Mouse (Mus musculus) thymus, adult 2 months (tissue): Measurements from ENCODE around the gene Rnf151. TPM values are rescaled to one million over a fixed set of nuclear protein-coding genes. Genes with fewer than 3 reads are reported as not detected.

Source experiments
- DNase-seq: peaks from one replicate; pipeline ENCODE4 v3.0.0; 2021
- H3K27ac ChIP-seq: fragments of 200-500 bp; 2 replicates; pipeline ENCODE4 v1.5.1; 2012; ENCODE audit warnings: low read length, control low read depth; ENCODE audit not compliant: control insufficient read depth, insufficient read depth
- H3K27me3 ChIP-seq: fragments of 200-500 bp; 2 replicates; pipeline ENCODE4 v1.6.1; 2012; ENCODE audit warnings: mild to moderate bottlenecking, low read length, moderate library complexity, mixed read lengths; ENCODE audit not compliant: control insufficient read depth, insufficient read depth
- H3K36me3 ChIP-seq: fragments of 200-500 bp; 2 replicates; pipeline ENCODE4 v1.6.1; 2012; ENCODE audit warnings: mild to moderate bottlenecking, low read length, moderate library complexity; ENCODE audit not compliant: control insufficient read depth, insufficient read depth
- H3K4me1 ChIP-seq: fragments of 200-500 bp; replicated peaks from 2 replicates; pipeline ENCODE4 v1.6.1; 2012; ENCODE audit warnings: low read length; ENCODE audit not compliant: control insufficient read depth, insufficient read depth
- H3K4me3 ChIP-seq: fragments of 200-500 bp; 2 replicates; pipeline ENCODE4 v1.5.1; 2012; ENCODE audit warnings: mild to moderate bottlenecking, low read length, control low read depth, moderate library complexity; ENCODE audit not compliant: control insufficient read depth, insufficient read depth
- CTCF ChIP-seq: fragments of 200-500 bp; IDR thresholded peaks from 2 replicates; pipeline ENCODE4 v1.5.1; 2012; ENCODE audit warnings: mild to moderate bottlenecking, control low read depth, low read length, moderate library complexity, borderline replicate concordance; ENCODE audit not compliant: control insufficient read depth, poor library complexity, insufficient read depth; ENCODE audit errors: extremely low read depth
- POLR2A ChIP-seq: fragments of 200-500 bp; IDR thresholded peaks from 2 replicates; pipeline ENCODE4 v1.6.1; 2012; ENCODE audit warnings: mild to moderate bottlenecking, low read length, control low read depth, moderate library complexity; ENCODE audit not compliant: control insufficient read depth, poor library complexity, insufficient read depth; ENCODE audit errors: extremely low read depth
- WGBS: fragments of 180-500 bp; shearing (Covaris S2); methylation state at CpG from one replicate; pipeline ENCODE4 v1.1.7; 2018; 5-methylcytosine and 5-hydroxymethylcytosine counted together
- polyA plus RNA-seq: library from polyadenylated mRNA; depleted of rRNA; stranded (reverse); fragments of >200 nt; gene quantifications from 2 replicates; pipeline ENCODE4 v1.2.3, GENCODE M21; 2012

The Rnf151 gene
- polyA plus RNA-seq, 1 experiment: 0.96 TPM

DNA sequence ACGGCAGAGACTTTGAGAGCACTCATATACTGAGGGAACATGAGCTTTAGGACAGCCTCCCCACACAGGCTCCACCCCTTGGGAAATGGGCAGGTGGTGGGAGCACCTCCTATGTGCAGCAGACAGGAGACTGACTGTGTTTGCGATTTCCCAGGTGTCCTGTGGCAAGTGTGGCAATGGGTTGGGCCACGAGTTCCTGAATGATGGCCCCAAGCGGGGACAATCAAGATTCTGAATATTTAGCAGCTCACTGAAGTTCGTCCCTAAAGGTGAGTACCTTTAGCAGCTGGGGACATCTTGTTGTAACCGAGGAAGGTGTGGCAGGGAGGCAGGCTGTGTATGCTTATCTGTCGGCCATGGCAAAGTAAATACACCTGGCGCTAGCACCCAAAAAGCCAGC is 22.1 kb upstream of the Rnf151 start:
- WGBS: 91% methylated on average over 8 of the region's 8 CpGs
- Histone ChIP-seq H3K4me3 (no peak overlapping the region), H3K36me3 (no peaks in the 10 kb centered on the region; the same call in 1 of the 2 replicates), H3K27ac (no peak overlapping the region), H3K27me3 (no peaks in the 10 kb centered on the region), H3K4me1 (peaks cover 12% of the 10 kb centered on the region)
- TF ChIP-seq POLR2A (no peak), CTCF (no peak)
- DNase-seq: no peak

DNA sequence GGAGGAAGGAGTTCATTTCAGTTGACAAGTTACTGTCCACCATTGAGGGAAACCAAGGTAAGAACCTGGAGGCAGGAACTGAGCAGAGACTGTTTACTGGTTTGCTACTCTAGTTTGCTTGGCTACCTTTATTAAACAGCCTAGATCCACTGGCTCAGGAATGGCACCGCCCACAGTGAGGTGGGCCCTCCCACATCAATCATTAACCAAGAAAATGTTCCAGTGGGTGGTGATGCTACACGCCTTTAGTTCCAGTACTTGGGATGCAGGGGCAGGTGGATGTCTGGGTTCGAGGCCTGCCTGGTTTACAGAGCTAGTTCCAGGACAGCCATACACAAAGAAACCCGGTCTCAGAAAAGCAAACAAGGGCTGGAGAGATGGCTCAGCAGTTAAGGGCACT is 20.4 kb upstream of the Rnf151 start:
- TF ChIP-seq CTCF: no peak
- TF ChIP-seq POLR2A: no peak
- H3K27me3 ChIP-seq: no peaks in the 10 kb centered on the region
- H3K27ac ChIP-seq: no peak overlapping the region
- WGBS: 96% methylated on average over 4 of the region's 4 CpGs
- H3K4me3 ChIP-seq: no peak overlapping the region
- no peaks in the 10 kb centered on the region; the same call in 1 of the 2 replicates for H3K36me3 ChIP-seq
- peaks cover 12% of the 10 kb centered on the region for H3K4me1 ChIP-seq
- DNase-seq: no peak

GRCm38 (mm10) chr17:24737135-24737810 is 19.4 kb upstream of the Rnf151 start:
- no peak for DNase-seq
- 39% methylated on average over 8 of the region's 8 CpGs for WGBS
- H3K4me1 ChIP-seq: peaks cover 12% of the 10 kb centered on the region
- H3K27ac ChIP-seq: no peak overlapping the region
- peak overlapping the region; percentile 79 for H3K4me3 ChIP-seq
- H3K36me3 ChIP-seq: no peaks in the 10 kb centered on the region; the same call in 1 of the 2 replicates
- TF ChIP-seq POLR2A (no peak), CTCF (no peak)
- H3K27me3 ChIP-seq: no peaks in the 10 kb centered on the region

DNA sequence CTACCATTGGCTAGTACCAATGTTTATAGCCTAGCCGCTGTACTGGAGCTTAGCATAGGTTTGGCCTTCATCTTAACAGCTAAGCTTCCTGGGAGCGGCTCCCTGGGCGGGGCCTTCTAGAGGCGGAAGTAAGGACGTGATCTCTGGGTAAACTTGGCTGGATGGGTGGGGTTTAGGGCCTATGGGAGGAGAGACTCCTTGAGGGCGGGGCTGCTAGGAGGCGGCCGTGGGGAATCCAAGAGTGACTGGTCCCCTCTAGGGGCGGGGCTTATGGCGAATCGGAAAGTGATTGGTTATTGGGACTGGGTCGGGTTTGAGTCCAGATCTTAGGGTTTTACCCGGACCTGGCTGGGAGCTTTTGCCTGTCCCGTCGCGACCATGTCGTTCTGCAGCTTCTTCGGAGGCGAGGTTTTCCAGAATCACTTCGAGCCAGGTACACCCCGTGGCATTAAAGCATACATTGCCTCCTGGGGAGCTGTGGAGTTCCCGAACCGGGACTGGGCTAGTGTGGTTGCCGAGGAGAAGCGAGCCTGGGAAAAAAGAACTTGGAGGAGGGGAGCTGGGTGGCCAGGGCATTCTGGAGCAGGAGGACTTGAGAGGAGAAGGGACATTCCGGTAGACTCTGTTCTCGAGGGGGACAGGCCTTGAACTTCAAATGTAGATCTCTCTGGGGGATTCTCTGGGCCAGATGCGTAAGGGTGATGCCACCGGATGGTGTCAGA is 18.6 kb upstream of the Rnf151 start, which contains the start of gene Msrb1:
TSS of gene Msrb1 (plus strand) at position 313 of the 722 bp plus-strand sequence.
- no peaks in the 10 kb centered on the region; the same call in 1 of the 2 replicates for H3K36me3 ChIP-seq
- H3K4me1 ChIP-seq: peaks cover 12% of the 10 kb centered on the region
- H3K27me3 ChIP-seq: no peaks in the 10 kb centered on the region
- 2% methylated on average over 29 of the region's 29 CpGs for WGBS
- TF ChIP-seq POLR2A (peak; percentile 53), CTCF (peak; percentile 34; the same call in 1 of the 2 replicates)
- peak within 1 kb of the TSS; percentile 17 for H3K27ac ChIP-seq
- peak; percentile 97 for DNase-seq
- H3K4me3 ChIP-seq: peak within 1 kb of the TSS; percentile 79

GRCm38 (mm10) chr17:24735446-24735845 is 17.6 kb upstream of the Rnf151 start:
- DNase-seq: no peak
- H3K4me3 ChIP-seq: no peak overlapping the region
- no peaks in the 10 kb centered on the region; the same call in 1 of the 2 replicates for H3K36me3 ChIP-seq
- 98% methylated on average over 7 of the region's 7 CpGs for WGBS
- TF ChIP-seq POLR2A: no peak
- TF ChIP-seq CTCF: no peak
- H3K27ac ChIP-seq: no peak overlapping the region
- H3K27me3 ChIP-seq: no peaks in the 10 kb centered on the region
- peaks cover 12% of the 10 kb centered on the region for H3K4me1 ChIP-seq

DNA sequence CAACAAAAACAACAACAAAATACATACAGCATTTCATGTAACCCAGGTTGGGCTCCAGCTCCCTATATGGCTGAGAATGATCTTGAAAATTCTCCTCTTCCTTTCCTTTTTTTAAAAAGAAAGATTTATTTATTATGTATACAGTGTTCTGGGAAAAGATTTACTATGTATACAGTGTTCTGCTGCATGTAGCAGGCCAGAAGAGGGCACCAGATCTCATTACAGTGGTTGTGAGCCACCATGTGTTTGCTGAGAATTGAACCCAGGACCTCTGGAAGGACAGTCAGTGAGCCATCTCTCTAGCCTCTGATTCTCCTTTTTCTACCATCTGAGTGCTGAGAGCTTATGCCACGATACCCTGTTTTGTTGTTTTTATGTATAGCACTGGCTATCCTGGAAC is 16.6 kb upstream of the Rnf151 start:
- no peak overlapping the region for H3K4me3 ChIP-seq
- peaks cover 12% of the 10 kb centered on the region for H3K4me1 ChIP-seq
- no peak for DNase-seq
- no peak overlapping the region for H3K27ac ChIP-seq
- H3K36me3 ChIP-seq: no peaks in the 10 kb centered on the region
- WGBS: 95% methylated on average over 1 of the region's 1 CpGs
- no peaks in the 10 kb centered on the region for H3K27me3 ChIP-seq
- TF ChIP-seq POLR2A (no peak), CTCF (no peak)
